Mouse (Mus musculus) cerebellum, postnatal 36 days (tissue): Measurements from ENCODE around the gene Gm10256.
"Not testable (repeated sequence)": the region's sequence is repeated elsewhere in the genome, so short reads cannot be mapped to it uniquely, and the experiment has no call there.

Source experiments
- DNase-seq, 2 experiments: peaks; one replicate each; pipeline ENCODE4 v3.0.0; 2021 to 2022; ENCODE audit warnings: mixed read lengths in 2 of 2

Gm10256 gene

GRCm38 (mm10) chrY:2830380-2830779 is at the start of gene Gm10256, which contains the start of gene Rbmy:
TSS of gene Gm10256 (plus strand) at chrY:2830699.
TSS of gene Rbmy (plus strand) at chrY:2830680.
- DNase-seq, result not testable (repeated sequence)

- DNase-seq, result not testable (repeated sequence)
Observed at GRCm38 (mm10) chrY:2796105-2796504, 34.4 kb upstream of the Gm10256 start, which contains the start of gene Gm4064. TSS of gene Gm4064 (minus strand) at chrY:2796205.

- not testable (repeated sequence) for DNase-seq
Observed at GRCm38 (mm10) chrY:2900689-2901088, 70.2 kb downstream of the Gm10256 start, which contains the start of gene Gm10352. TSS of gene Gm10352 (plus strand) at chrY:2900989.
